Mouse (Mus musculus): ENCODE measurements around the gene Rin2. TPM values are rescaled to one million over a fixed set of nuclear protein-coding genes. Genes with fewer than 3 reads are reported as not detected.

Gene Rin2
- polyA plus RNA-seq, 1 experiment from 2014 or later = 21.4 TPM

GRCm38 (mm10) chr2:145661242-145661641 is 13.8 kb upstream of the Rin2 start:
- H3K9me3 ChIP-seq (replicated peaks; ENCODE audit: control insufficient read depth, low read length) = 0 out of 2 replicates have a peak, but pooled peaks cover 2% of the 10 kb centered on the region
- H3K27me3 ChIP-seq (ENCODE audit: control insufficient read depth, insufficient read depth, low read length) = no peaks in the 10 kb centered on the region
- no peaks in the 10 kb centered on the region for H3K4me1 ChIP-seq (ENCODE audit: control insufficient read depth, insufficient read depth, low read length)
- no peak overlapping the region for H3K27ac ChIP-seq (ENCODE audit: low read length)
- no peak overlapping the region for H3K4me2 ChIP-seq (ENCODE audit: low read depth, low read length)
- ATAC-seq (replicated peaks; ENCODE audit: extremely low read depth, insufficient read depth, low FRiP score) = no peak
- no peak overlapping the region for H3K4me3 ChIP-seq (ENCODE audit: low read length)
- WGBS = 67% methylated on average over 6 of the region's 7 CpGs
- no peaks in the 10 kb centered on the region for H3K36me3 ChIP-seq (ENCODE audit: control insufficient read depth, insufficient read depth)
- H3K9ac ChIP-seq (ENCODE audit: low read length) = no peak overlapping the region

GRCm38 (mm10) chr2:145663899-145664298 is 11.1 kb upstream of the Rin2 start:
- Histone ChIP-seq H3K9ac (ENCODE audit: low read length) (no peak overlapping the region), H3K4me2 (ENCODE audit: low read depth, low read length) (no peak overlapping the region), H3K9me3 (replicated peaks; ENCODE audit: control insufficient read depth, low read length) (no peaks in the 10 kb centered on the region), H3K4me3 (ENCODE audit: low read length) (no peak overlapping the region), H3K4me1 (ENCODE audit: control insufficient read depth, insufficient read depth, low read length) (peaks cover 8% of the 10 kb centered on the region; the same call in 1 of the 2 replicates), H3K27me3 (ENCODE audit: control insufficient read depth, insufficient read depth, low read length) (no peaks in the 10 kb centered on the region), H3K27ac (ENCODE audit: low read length) (no peak overlapping the region), H3K36me3 (ENCODE audit: control insufficient read depth, insufficient read depth) (no peaks in the 10 kb centered on the region)
- 82% methylated on average over 7 of the region's 7 CpGs for WGBS
- no peak for ATAC-seq (replicated peaks; ENCODE audit: extremely low read depth, insufficient read depth, low FRiP score)

GRCm38 (mm10) chr2:145664311-145664710 is 10.7 kb upstream of the Rin2 start:
- no peak overlapping the region for H3K9ac ChIP-seq (ENCODE audit: low read length)
- no peak for ATAC-seq (replicated peaks; ENCODE audit: extremely low read depth, insufficient read depth, low FRiP score)
- no peaks in the 10 kb centered on the region for H3K36me3 ChIP-seq (ENCODE audit: control insufficient read depth, insufficient read depth)
- no peaks in the 10 kb centered on the region for H3K27me3 ChIP-seq (ENCODE audit: control insufficient read depth, insufficient read depth, low read length)
- WGBS = 88% methylated on average over 2 of the region's 2 CpGs
- no peak overlapping the region for H3K4me2 ChIP-seq (ENCODE audit: low read depth, low read length)
- no peaks in the 10 kb centered on the region for H3K9me3 ChIP-seq (replicated peaks; ENCODE audit: control insufficient read depth, low read length)
- H3K4me3 ChIP-seq (ENCODE audit: low read length) = no peak overlapping the region
- H3K4me1 ChIP-seq (ENCODE audit: control insufficient read depth, insufficient read depth, low read length) = peaks cover 8% of the 10 kb centered on the region; the same call in 1 of the 2 replicates
- H3K27ac ChIP-seq (ENCODE audit: low read length) = no peak overlapping the region

DNA sequence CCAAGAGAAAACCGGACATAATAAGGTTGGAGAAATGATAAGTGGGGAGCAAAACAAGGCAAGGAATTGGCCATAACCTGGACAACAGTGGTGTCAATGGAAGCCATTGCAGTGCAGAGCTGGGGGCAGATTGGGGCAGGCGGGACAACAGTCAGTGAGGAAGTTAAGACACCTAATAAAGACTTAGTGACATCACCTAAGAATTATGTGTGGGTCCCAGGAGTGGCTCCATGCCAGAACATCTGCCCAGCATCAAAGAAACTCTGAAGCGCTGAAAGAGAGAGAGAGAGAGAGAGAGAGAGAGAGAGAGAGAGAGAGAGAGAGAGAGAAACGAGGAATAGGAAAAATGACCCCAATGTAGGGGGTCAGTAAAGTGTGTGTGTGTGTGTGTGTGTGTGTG is 6.9 kb upstream of the Rin2 start:
- Histone ChIP-seq H3K4me2 (ENCODE audit: low read depth, low read length) (no peak overlapping the region), H3K36me3 (ENCODE audit: control insufficient read depth, insufficient read depth) (no peaks in the 10 kb centered on the region), H3K27ac (ENCODE audit: low read length) (no peak overlapping the region), H3K4me3 (ENCODE audit: low read length) (no peak overlapping the region), H3K27me3 (ENCODE audit: control insufficient read depth, insufficient read depth, low read length) (no peaks in the 10 kb centered on the region), H3K9me3 (replicated peaks; ENCODE audit: control insufficient read depth, low read length) (no peaks in the 10 kb centered on the region), H3K4me1 (ENCODE audit: control insufficient read depth, insufficient read depth, low read length) (peaks cover 14% of the 10 kb centered on the region; the same call in 1 of the 2 replicates), H3K9ac (ENCODE audit: low read length) (no peak overlapping the region)
- peak; percentile 45; the same call in 1 of the 2 replicates for ATAC-seq (replicated peaks; ENCODE audit: extremely low read depth, insufficient read depth, low FRiP score)
- 42% methylated on average over 3 of the region's 4 CpGs for WGBS

DNA sequence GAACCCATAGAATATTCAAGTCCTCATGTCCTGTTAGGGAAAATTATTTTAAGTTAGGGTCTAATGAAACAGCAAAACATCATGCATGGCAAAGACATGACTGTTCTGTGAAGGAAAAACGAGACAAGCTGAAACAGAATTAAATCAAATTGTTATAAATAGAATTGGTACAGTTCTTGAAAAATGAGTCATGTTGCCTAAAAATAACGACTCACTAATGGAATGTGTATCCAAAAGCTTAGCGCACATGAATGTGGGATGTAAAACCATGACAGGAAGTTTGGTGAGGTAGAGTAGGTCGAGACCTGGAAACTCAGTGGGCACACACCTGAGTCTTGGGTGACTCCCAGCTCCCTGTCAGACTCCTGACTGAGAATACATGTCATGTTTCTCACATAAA is 4.9 kb upstream of the Rin2 start:
- no peak overlapping the region for H3K4me3 ChIP-seq (ENCODE audit: low read length)
- 43% methylated on average over 4 of the region's 4 CpGs for WGBS
- H3K36me3 ChIP-seq (ENCODE audit: control insufficient read depth, insufficient read depth) = no peaks in the 10 kb centered on the region
- H3K9me3 ChIP-seq (replicated peaks; ENCODE audit: control insufficient read depth, low read length) = no peaks in the 10 kb centered on the region
- H3K4me1 ChIP-seq (ENCODE audit: control insufficient read depth, insufficient read depth, low read length) = peaks cover 23% of the 10 kb centered on the region
- H3K27me3 ChIP-seq (ENCODE audit: control insufficient read depth, insufficient read depth, low read length) = no peaks in the 10 kb centered on the region
- no peak overlapping the region for H3K27ac ChIP-seq (ENCODE audit: low read length)
- no peak overlapping the region for H3K4me2 ChIP-seq (ENCODE audit: low read depth, low read length)
- ATAC-seq (replicated peaks; ENCODE audit: extremely low read depth, insufficient read depth, low FRiP score) = no peak
- no peak overlapping the region for H3K9ac ChIP-seq (ENCODE audit: low read length)

DNA sequence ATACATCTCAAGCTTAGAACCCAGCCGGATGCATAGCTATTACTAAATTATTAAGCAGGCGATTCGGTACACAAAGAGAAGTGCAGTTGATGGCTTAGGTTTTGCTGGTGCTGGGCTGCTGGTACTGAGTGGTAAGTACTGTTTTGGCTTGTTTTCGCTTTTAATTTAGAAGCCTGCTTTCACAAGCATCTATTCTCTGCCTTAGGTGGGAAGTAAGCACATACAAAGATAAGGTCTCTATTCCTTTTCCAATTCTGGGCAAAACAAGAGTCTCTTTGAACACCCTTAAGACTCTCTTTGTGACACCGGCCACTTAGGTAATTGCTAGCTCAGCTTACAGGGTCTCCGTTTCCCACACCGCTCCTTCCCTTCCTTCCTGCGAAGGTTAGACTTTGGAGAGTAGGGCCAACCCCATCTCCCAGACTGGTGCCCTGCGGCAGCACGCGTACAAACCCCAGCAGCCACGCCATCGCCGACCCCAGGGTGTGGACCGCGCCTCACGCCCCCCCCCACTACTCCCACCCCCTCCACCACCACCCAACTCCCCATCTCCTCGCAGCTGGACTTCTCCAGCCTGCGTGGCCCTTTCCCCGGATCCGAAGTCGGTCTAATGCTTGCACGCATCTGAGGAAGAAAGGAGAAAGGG is 396 bp upstream of the Rin2 start:
- peak overlapping the region; percentile 74 for H3K9ac ChIP-seq (ENCODE audit: low read length)
- H3K4me3 ChIP-seq (ENCODE audit: low read length) = peak overlapping the region; percentile 72
- H3K4me2 ChIP-seq (ENCODE audit: low read depth, low read length) = peak overlapping the region; percentile 88
- ATAC-seq (replicated peaks; ENCODE audit: extremely low read depth, insufficient read depth, low FRiP score) = peak; percentile 15; the same call in 1 of the 2 replicates
- peak overlapping the region; percentile 62 for H3K27ac ChIP-seq (ENCODE audit: low read length)
- no peaks in the 10 kb centered on the region for H3K36me3 ChIP-seq (ENCODE audit: control insufficient read depth, insufficient read depth)
- WGBS = 4% methylated on average over 23 of the region's 23 CpGs
- no peaks in the 10 kb centered on the region for H3K9me3 ChIP-seq (replicated peaks; ENCODE audit: control insufficient read depth, low read length)
- H3K27me3 ChIP-seq (ENCODE audit: control insufficient read depth, insufficient read depth, low read length) = no peaks in the 10 kb centered on the region
- H3K4me1 ChIP-seq (ENCODE audit: control insufficient read depth, insufficient read depth, low read length) = peaks cover 24% of the 10 kb centered on the region

- peak overlapping the region; percentile 88 for H3K4me2 ChIP-seq (ENCODE audit: low read depth, low read length)
- peak overlapping the region; percentile 62 for H3K27ac ChIP-seq (ENCODE audit: low read length)
- peak; percentile 23; the same call in 1 of the 2 replicates for ATAC-seq (replicated peaks; ENCODE audit: extremely low read depth, insufficient read depth, low FRiP score)
- H3K9ac ChIP-seq (ENCODE audit: low read length) = peak overlapping the region; percentile 74
- H3K4me1 ChIP-seq (ENCODE audit: control insufficient read depth, insufficient read depth, low read length) = peaks cover 18% of the 10 kb centered on the region
- no peaks in the 10 kb centered on the region for H3K27me3 ChIP-seq (ENCODE audit: control insufficient read depth, insufficient read depth, low read length)
- no peaks in the 10 kb centered on the region for H3K36me3 ChIP-seq (ENCODE audit: control insufficient read depth, insufficient read depth)
- no peaks in the 10 kb centered on the region for H3K9me3 ChIP-seq (replicated peaks; ENCODE audit: control insufficient read depth, low read length)
- WGBS = 7% methylated on average over 27 of the region's 27 CpGs
- H3K4me3 ChIP-seq (ENCODE audit: low read length) = peak overlapping the region; percentile 72
Observed at GRCm38 (mm10) chr2:145675756-145676543, 935 bp downstream of the Rin2 start.

DNA sequence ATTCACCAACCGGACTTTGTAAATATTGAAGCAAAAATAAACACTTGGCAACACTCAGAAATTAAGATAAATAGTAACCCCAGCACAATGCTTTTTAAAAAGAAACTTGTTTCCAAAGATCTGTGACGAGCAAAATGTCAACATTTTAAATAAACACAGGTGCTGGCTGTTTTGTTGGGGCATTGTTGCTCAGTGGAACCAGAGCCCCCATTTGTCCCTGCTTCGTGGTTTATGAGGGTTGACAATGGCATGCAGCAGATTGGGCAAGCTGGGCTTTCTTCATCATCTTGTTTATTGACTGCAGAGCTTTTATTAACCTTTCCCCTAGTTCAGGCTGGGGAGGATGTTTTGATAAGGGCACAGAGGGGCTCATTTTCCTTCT is 1.5 kb downstream of the Rin2 start:
- H3K36me3 ChIP-seq (ENCODE audit: control insufficient read depth, insufficient read depth) = no peaks in the 10 kb centered on the region
- no peak for ATAC-seq (replicated peaks; ENCODE audit: extremely low read depth, insufficient read depth, low FRiP score)
- peak overlapping the region; percentile 88 for H3K4me2 ChIP-seq (ENCODE audit: low read depth, low read length)
- H3K9me3 ChIP-seq (replicated peaks; ENCODE audit: control insufficient read depth, low read length) = no peaks in the 10 kb centered on the region
- peaks cover 18% of the 10 kb centered on the region for H3K4me1 ChIP-seq (ENCODE audit: control insufficient read depth, insufficient read depth, low read length)
- 64% methylated on average over 3 of the region's 3 CpGs for WGBS
- no peaks in the 10 kb centered on the region for H3K27me3 ChIP-seq (ENCODE audit: control insufficient read depth, insufficient read depth, low read length)
- H3K27ac ChIP-seq (ENCODE audit: low read length) = peak overlapping the region; percentile 62; the same call in 1 of the 2 replicates
- H3K9ac ChIP-seq (ENCODE audit: low read length) = no peak overlapping the region
- peak overlapping the region; percentile 72; the same call in 1 of the 2 replicates for H3K4me3 ChIP-seq (ENCODE audit: low read length)

DNA sequence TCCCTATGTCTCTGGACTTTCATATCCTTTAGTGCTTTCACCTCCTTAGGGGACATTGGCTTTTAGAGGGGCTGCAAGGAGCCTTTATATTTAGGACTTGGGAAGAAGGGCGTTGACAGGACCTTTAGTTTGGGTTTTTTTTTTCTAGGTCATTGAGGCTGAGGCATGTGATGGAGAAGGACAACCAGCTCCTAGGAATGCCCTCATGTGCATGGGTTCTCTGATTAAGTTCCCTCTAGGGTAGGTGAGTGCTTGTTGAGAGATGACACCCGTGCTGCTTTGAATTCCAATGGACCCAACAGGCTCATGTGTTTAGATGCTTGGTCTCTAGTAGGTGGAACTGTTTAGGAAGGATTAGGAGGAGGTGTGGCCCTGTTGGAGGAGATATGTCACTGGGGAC is 1.9 kb downstream of the Rin2 start:
- Histone ChIP-seq H3K9ac (ENCODE audit: low read length) (no peak overlapping the region), H3K36me3 (ENCODE audit: control insufficient read depth, insufficient read depth) (no peaks in the 10 kb centered on the region), H3K4me1 (ENCODE audit: control insufficient read depth, insufficient read depth, low read length) (peaks cover 18% of the 10 kb centered on the region), H3K4me2 (ENCODE audit: low read depth, low read length) (peak overlapping the region; percentile 88; the same call in 1 of the 2 replicates), H3K27ac (ENCODE audit: low read length) (peak overlapping the region; percentile 19; the same call in 1 of the 2 replicates), H3K9me3 (replicated peaks; ENCODE audit: control insufficient read depth, low read length) (no peaks in the 10 kb centered on the region), H3K4me3 (ENCODE audit: low read length) (no peak overlapping the region), H3K27me3 (ENCODE audit: control insufficient read depth, insufficient read depth, low read length) (no peaks in the 10 kb centered on the region)
- WGBS = 76% methylated on average over 2 of the region's 2 CpGs
- ATAC-seq (replicated peaks; ENCODE audit: extremely low read depth, insufficient read depth, low FRiP score) = no peak
